ENCODE assay signal across 25 mouse cellular contexts in the genomic region with DNA sequence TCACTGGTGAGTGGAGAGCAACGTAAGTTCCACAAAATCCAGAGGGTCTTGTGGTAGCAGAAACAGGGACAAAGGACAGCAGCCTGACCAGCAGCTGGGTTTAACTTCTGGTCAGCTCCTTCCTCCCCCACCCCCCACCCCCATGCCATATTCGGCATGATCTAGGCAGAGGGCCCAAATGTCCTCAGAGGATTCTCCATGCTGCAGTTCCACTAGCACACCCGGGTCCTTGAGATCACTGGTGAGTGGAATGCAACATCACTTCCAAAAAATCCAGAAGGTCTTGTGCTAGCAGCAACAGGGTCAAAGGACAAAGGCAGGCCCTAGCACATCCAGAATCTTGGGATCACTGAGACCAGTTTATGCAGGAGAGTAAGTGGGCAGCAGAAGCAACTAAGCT. TPM values are rescaled to one million over a fixed set of nuclear protein-coding genes. Genes with fewer than 3 reads are reported as not detected.
A peak's percentile ranks its signal among the peaks of the same experiment; 100 is the strongest.
DNase-seq lines count a peak whose midpoint lies in the region; ATAC-seq and TF ChIP-seq lines count a peak whose summit lies in the region.
"Not testable (repeated sequence)": the region's sequence is repeated elsewhere in the genome, so short reads cannot be mapped to it uniquely, and the experiment has no call there.
"Had no signal": no experiment of that assay in that cellular context is flagged by ENCODE, and none has a peak within 500 bp of the region (broad histone marks: within the 10 kb centered on the region; RNA-seq: fewer than 3 reads in every experiment).

No protein-coding gene starts in this region.

- H3K4me1 ChIP-seq in hindbrain, embryonic 11.5 days (replicated peaks; ENCODE audit: control insufficient read depth, insufficient read depth, low read length); kidney, adult 2 months (ENCODE audit: control insufficient read depth, insufficient read depth, low read length); lung, postnatal 0 days (ENCODE audit: insufficient read depth, low read depth, low read length); midbrain, embryonic 12.5 days: not testable (repeated sequence)

- TF ChIP-seq EP300 in lung, postnatal 0 days (IDR thresholded peaks at IDR 0.05) = not testable (repeated sequence)

- peak; percentile 19 for DNase-seq in gastrocnemius, postnatal 25 days
- not testable (repeated sequence) for DNase-seq in hindbrain, embryonic 11.5 days (ENCODE audit: low spot score); lung, postnatal 0 days (ENCODE audit: low spot score)
- peak; percentile 55 for DNase-seq in kidney, adult 2 months
- DNase-seq in kidney, postnatal 10 days = peak; percentile 32
- peak; percentile 20 to 38 for DNase-seq in lung, adult 18-20 months

- not testable (repeated sequence) for H3K27me3 ChIP-seq in hindbrain, embryonic 11.5 days (ENCODE audit: control insufficient read depth, insufficient read depth, low read length); kidney, adult 2 months (replicated peaks; ENCODE audit: control insufficient read depth, insufficient read depth, low read length); lung, postnatal 0 days (replicated peaks; ENCODE audit: insufficient read depth, low read length); midbrain, embryonic 12.5 days

- TF ChIP-seq POLR2A in kidney, adult 2 months (IDR thresholded peaks at IDR 0.05; ENCODE audit: low read depth, low read length) = not testable (repeated sequence)

- not testable (repeated sequence) for H3K36me3 ChIP-seq in hindbrain, embryonic 11.5 days (ENCODE audit: control insufficient read depth, insufficient read depth, low read length); kidney, adult 2 months (ENCODE audit: control insufficient read depth, insufficient read depth, low read length); lung, postnatal 0 days (ENCODE audit: insufficient read depth, low read length); midbrain, embryonic 12.5 days

- not testable (repeated sequence) for H3K9ac ChIP-seq in hindbrain, embryonic 11.5 days (ENCODE audit: low read depth, low read length); lung, postnatal 0 days (replicated peaks; ENCODE audit: low read depth); midbrain, embryonic 12.5 days (replicated peaks)

- H3K27ac ChIP-seq in hindbrain, embryonic 11.5 days (ENCODE audit: low read depth, low read length); kidney, adult 2 months (ENCODE audit: insufficient read depth, low read depth, low read length); lung, postnatal 0 days (ENCODE audit: low read length); midbrain, embryonic 12.5 days (replicated peaks): not testable (repeated sequence)

- H3K9me3 ChIP-seq in hindbrain, embryonic 11.5 days (ENCODE audit: control insufficient read depth, low read length); lung, postnatal 0 days (ENCODE audit: low read length); midbrain, embryonic 12.5 days: not testable (repeated sequence)

- 0 out of 2 replicates have a peak, but pooled peaks have one; percentile 43 for ATAC-seq in hindbrain, embryonic 11.5 days (ENCODE audit: low FRiP score)
- ATAC-seq in lung, postnatal 0 days = peak; percentile 88
- peak; percentile 47; the same call in 1 of the 2 replicates for ATAC-seq in midbrain, embryonic 12.5 days (ENCODE audit: low FRiP score, low read depth)

- TF ChIP-seq CTCF in kidney, adult 2 months (conservative IDR thresholded peaks at IDR 0.05; ENCODE audit: insufficient read depth, insufficient read length, low read depth, low read length); lung, postnatal 0 days (IDR thresholded peaks at IDR 0.05): not testable (repeated sequence)

- H3K4me3 ChIP-seq in hindbrain, embryonic 11.5 days (ENCODE audit: low read depth, low read length); kidney, adult 2 months (ENCODE audit: insufficient read depth, low read depth, low read length); lung, postnatal 0 days (ENCODE audit: low read depth, low read length); midbrain, embryonic 12.5 days: not testable (repeated sequence)

- WGBS in hindbrain, embryonic 11.5 days = 80% methylated on average over 3 of the region's 3 CpGs
- 48% methylated on average over 3 of the region's 3 CpGs for WGBS in kidney, adult 2 months
- WGBS in lung, postnatal 0 days = 50% methylated on average over 3 of the region's 3 CpGs
- 84% methylated on average over 3 of the region's 3 CpGs for WGBS in midbrain, embryonic 12.5 days

- H3K4me2 ChIP-seq in hindbrain, embryonic 11.5 days (replicated peaks; ENCODE audit: low read depth, low read length); lung, postnatal 0 days (replicated peaks; ENCODE audit: low read depth, low read length); midbrain, embryonic 12.5 days (replicated peaks): not testable (repeated sequence)

RNA-seq across cellular contexts. Expression of a gene that starts 44.6 kb away (rescaled TPM):
- under 1 TPM; 0.28 to 0.59 TPM for total RNA-seq in gastrocnemius, postnatal 25 days (2021)
- not detected in 2 replicates for polyA plus RNA-seq in hindbrain, embryonic 11.5 days (2014; fragmentation: Nextera tagmentation; extraction: Ambion mirVana)
- polyA plus RNA-seq in kidney, adult 2 months (2012; rRNA removed) = not detected in 2 replicates
- polyA plus RNA-seq in lung, postnatal 0 days (2015; fragmentation: Nextera tagmentation; extraction: Ambion mirVana) = 0.14 TPM in 1 of 2 replicates, not detected in the other
- polyA plus RNA-seq in midbrain, embryonic 12.5 days (2016; fragmentation: Nextera tagmentation; extraction: Ambion mirVana) = not detected in 2 replicates
- total RNA-seq: megakaryocyte progenitor cell, adult 5-6 weeks; neutrophil, adult 5-6 weeks had no signal
- polyA plus RNA-seq: embryonic facial prominence, embryonic 14.5 days; erythroblast, embryonic 14.5 days; forebrain, embryonic 11.5 days; forebrain, embryonic 16.5 days; G1E; gonadal fat pad, adult 2 months; heart, embryonic 11.5 days; heart, embryonic 16.5 days; hindbrain, embryonic 14.5 days; kidney, postnatal 0 days; liver, embryonic 11.5 days; liver, embryonic 16.5 days; midbrain, embryonic 10.5 days; midbrain, embryonic 16.5 days; neural tube, embryonic 11.5 days; stomach, embryonic 15.5 days had no signal
